Mouse (Mus musculus) cerebellum, adult 2 months (tissue): ENCODE measurements around the gene Ppm1h. TPM values are rescaled to one million over a fixed set of nuclear protein-coding genes. Genes with fewer than 3 reads are reported as not detected.

Experiments
- DNase-seq, 2 experiments: peaks; one replicate each; pipeline ENCODE4 v3.0.0; 2021
- H3K27ac ChIP-seq: fragments of 200-500 bp; 2 replicates; pipeline ENCODE4 v1.5.1; 2012; ENCODE audit warnings: low read length, control low read depth, inconsistent platforms; ENCODE audit not compliant: insufficient read depth
- H3K27me3 ChIP-seq: fragments of 200-500 bp; 2 replicates; pipeline ENCODE4 v1.6.1; 2012; ENCODE audit warnings: inconsistent platforms, mild to moderate bottlenecking, low read length, moderate library complexity; ENCODE audit not compliant: control insufficient read depth, insufficient read depth
- H3K4me1 ChIP-seq: fragments of 200-500 bp; 2 replicates; pipeline ENCODE4 v1.6.1; 2011; ENCODE audit warnings: low read length; ENCODE audit not compliant: control insufficient read depth, insufficient read depth
- H3K4me3 ChIP-seq: fragments of 200-500 bp; replicated peaks from 2 replicates; pipeline ENCODE3; 2011; ENCODE audit warnings: mild to moderate bottlenecking, low read depth, low read length, control low read depth; ENCODE audit not compliant: insufficient read depth
- CTCF ChIP-seq: fragments of 200-500 bp; IDR thresholded peaks from 2 replicates; pipeline ENCODE4 v1.5.1; 2011; ENCODE audit warnings: low read depth, mild to moderate bottlenecking, control low read depth, low read length, moderate library complexity, borderline replicate concordance; ENCODE audit not compliant: insufficient read depth
- POLR2A ChIP-seq: fragments of 200-500 bp; IDR thresholded peaks from 2 replicates; pipeline ENCODE4 v1.6.1; 2011; ENCODE audit warnings: low read length, control low read depth, borderline replicate concordance; ENCODE audit not compliant: insufficient read depth
- WGBS: fragments of 180-500 bp; shearing (Covaris S2); methylation state at CpG from one replicate; pipeline ENCODE4 v1.1.7; 2018; 5-methylcytosine and 5-hydroxymethylcytosine counted together
- polyA plus RNA-seq: library from polyadenylated mRNA; depleted of rRNA; stranded (reverse); fragments of >200 nt; gene quantifications from 2 replicates; pipeline ENCODE4 v1.2.3, GENCODE M21; 2012

Ppm1h gene
- polyA plus RNA-seq, 1 experiment = 30.4 TPM

- H3K27me3 ChIP-seq = no peaks in the 10 kb centered on the region
- H3K4me3 ChIP-seq = no peak overlapping the region
- H3K27ac ChIP-seq = no peak overlapping the region
- peaks cover 3% of the 10 kb centered on the region for H3K4me1 ChIP-seq
- no peak for DNase-seq
- no peak for TF ChIP-seq POLR2A
- TF ChIP-seq CTCF = no peak
- 78% methylated on average over 4 of the region's 4 CpGs for WGBS
Measured at GRCm38 (mm10) chr10:122855149-122855548, 176.6 kb downstream of the Ppm1h start.

DNA sequence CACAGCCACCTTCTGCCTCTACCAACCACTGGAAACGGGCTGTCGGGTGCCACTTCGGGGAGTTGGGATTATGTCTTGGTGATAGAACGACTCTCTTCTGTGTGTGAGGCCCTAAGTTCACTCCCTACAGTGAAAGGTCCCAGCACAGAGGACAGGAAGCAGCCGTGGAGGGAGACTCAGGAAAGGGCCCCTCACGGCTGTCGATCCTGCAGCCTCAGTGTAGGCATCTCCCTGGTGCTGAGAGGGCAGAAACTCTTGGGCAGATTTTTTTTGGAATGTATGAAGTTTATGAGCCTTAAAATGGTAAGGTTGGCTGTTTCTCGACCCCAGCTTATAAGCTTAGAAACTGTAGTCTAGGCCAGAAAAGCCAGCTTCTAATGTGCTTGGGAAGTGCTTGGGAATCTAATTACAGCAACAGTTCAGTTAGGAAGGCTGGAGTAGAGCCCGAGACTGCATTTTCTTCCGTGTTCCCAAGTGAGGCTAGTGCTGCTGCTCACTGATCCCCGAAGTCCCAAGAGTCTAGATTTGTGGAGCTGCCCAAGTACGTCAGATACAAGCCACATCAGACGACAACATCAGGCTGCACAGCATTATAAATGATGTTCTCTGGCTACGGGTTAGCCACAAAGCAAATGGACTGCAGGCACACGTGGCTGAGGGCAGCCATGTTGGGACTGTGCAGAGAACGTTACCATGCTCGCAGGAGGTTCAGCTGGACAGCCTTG, 177.6 kb downstream of the Ppm1h start:
- H3K4me3 ChIP-seq = no peak overlapping the region
- H3K4me1 ChIP-seq = peaks cover 3% of the 10 kb centered on the region
- H3K27me3 ChIP-seq = no peaks in the 10 kb centered on the region
- TF ChIP-seq POLR2A = no peak
- TF ChIP-seq CTCF = no peak
- DNase-seq = no peak
- WGBS = 76% methylated on average over 17 of the region's 17 CpGs
- no peak overlapping the region for H3K27ac ChIP-seq

DNA sequence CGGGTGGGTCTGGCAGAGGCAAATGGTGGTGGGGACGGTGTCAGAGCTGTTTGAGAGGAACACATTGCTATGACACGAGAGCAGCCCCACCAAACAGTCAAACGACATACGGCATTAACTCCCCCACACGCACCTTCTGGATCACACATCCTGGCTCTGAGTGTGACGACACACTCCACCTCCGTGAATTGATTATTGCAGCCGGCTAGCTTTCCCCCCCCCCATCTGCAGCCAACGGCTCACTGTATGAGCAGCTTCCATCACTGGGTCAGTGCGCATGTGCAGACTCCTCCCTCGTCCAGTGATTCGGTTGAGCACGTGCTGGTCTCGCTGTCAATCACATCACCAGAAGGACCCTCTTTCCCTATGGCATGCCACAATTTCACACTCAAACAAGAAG, 178.6 kb downstream of the Ppm1h start:
- H3K27me3 ChIP-seq = no peaks in the 10 kb centered on the region
- peaks cover 3% of the 10 kb centered on the region; the same call in 1 of the 2 replicates for H3K4me1 ChIP-seq
- TF ChIP-seq POLR2A = no peak
- no peak for TF ChIP-seq CTCF
- WGBS = 89% methylated on average over 15 of the region's 15 CpGs
- H3K27ac ChIP-seq = no peak overlapping the region
- no peak overlapping the region for H3K4me3 ChIP-seq
- no peak for DNase-seq

GRCm38 (mm10) chr10:122858904-122859641, 180.5 kb downstream of the Ppm1h start:
- no peak for TF ChIP-seq CTCF
- TF ChIP-seq POLR2A = no peak
- H3K4me1 ChIP-seq = peaks cover 3% of the 10 kb centered on the region; the same call in 1 of the 2 replicates
- H3K27ac ChIP-seq = no peak overlapping the region
- H3K4me3 ChIP-seq = no peak overlapping the region
- no peaks in the 10 kb centered on the region for H3K27me3 ChIP-seq
- no peak for DNase-seq
- WGBS = 65% methylated on average over 8 of the region's 8 CpGs

GRCm38 (mm10) chr10:122859642-122859997, 181.1 kb downstream of the Ppm1h start:
- Histone ChIP-seq H3K27me3 (no peaks in the 10 kb centered on the region), H3K4me3 (no peak overlapping the region), H3K27ac (no peak overlapping the region), H3K4me1 (peaks cover 3% of the 10 kb centered on the region; the same call in 1 of the 2 replicates)
- no peak for TF ChIP-seq CTCF
- no peak for TF ChIP-seq POLR2A
- WGBS = 64% methylated on average over 8 of the region's 8 CpGs
- DNase-seq = no peak

GRCm38 (mm10) chr10:122860076-122860475, 181.5 kb downstream of the Ppm1h start:
- no peak overlapping the region for H3K27ac ChIP-seq
- 67% methylated on average over 7 of the region's 7 CpGs for whole genome bisulfite sequencing
- H3K4me3 ChIP-seq = no peak overlapping the region
- no peaks in the 10 kb centered on the region for H3K27me3 ChIP-seq
- TF ChIP-seq POLR2A (no peak), CTCF (no peak)
- DNase-seq = no peak
- H3K4me1 ChIP-seq = peaks cover 3% of the 10 kb centered on the region; the same call in 1 of the 2 replicates

DNA sequence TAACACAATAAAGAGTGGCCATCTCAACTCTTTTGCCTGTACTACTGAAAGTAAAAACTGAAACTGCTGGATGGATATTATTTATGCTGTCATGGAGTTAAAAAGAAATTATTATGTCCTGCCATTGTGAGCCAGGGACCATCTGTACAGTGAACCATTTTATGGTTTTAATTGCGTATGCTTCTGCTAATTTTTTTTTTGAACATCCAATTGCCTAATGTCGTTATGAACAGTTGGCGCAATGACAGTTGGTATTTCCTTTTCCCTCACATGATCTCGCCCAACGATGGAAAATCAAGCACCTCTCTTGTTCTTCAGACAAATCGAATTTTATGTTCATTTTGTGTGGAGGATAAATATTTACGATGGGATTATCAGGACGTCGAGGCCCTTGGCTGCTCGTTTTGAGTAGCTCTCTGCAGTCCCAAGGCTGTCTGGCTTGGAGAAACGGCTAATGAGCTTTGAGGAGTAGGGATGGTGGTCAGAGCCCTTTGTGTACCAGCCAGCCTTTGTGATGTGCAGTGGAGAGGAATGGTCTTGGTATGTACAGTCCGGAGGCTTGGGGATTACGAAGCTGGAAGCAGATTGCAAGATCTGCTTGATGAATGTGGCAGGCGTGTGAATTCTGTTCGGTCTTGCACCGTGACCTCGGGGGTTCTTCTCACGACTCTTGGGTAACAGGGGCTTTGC, 183.3 kb downstream of the Ppm1h start:
- H3K27ac ChIP-seq = no peak overlapping the region
- H3K4me3 ChIP-seq = no peak overlapping the region
- TF ChIP-seq CTCF (no peak), POLR2A (no peak)
- no peaks in the 10 kb centered on the region for H3K27me3 ChIP-seq
- H3K4me1 ChIP-seq = peaks cover 3% of the 10 kb centered on the region; the same call in 1 of the 2 replicates
- no peak for DNase-seq
- WGBS = 78% methylated on average over 18 of the region's 18 CpGs
